Mouse (Mus musculus) kidney, embryonic 16.5 days (tissue): ENCODE results near the gene Epor. TPM values are rescaled to one million over a fixed set of nuclear protein-coding genes. Genes with fewer than 3 reads are reported as not detected.
A peak's percentile ranks its signal among the peaks of the same experiment; 100 is the strongest.

Experiments used
- ATAC-seq: fragments of 200-750 bp; cut with Nextera tagmentation; 2 replicates; pipeline ENCODE4 v1.8.0; 2017; ENCODE audit warnings: moderate TSS enrichment; ENCODE audit not compliant: low FRiP score, low TSS enrichment
- H3K27ac ChIP-seq: fragments of 300-500 bp; sonication (generic); 2 replicates; pipeline ENCODE4 v1.5.1; 2014; ENCODE audit warnings: low read length
- H3K27me3 ChIP-seq: fragments of 300-500 bp; sonication (generic); 2 replicates; pipeline ENCODE4 v1.6.1; 2014; ENCODE audit warnings: low read length, control low read depth, mixed read lengths; ENCODE audit not compliant: insufficient read depth
- H3K36me3 ChIP-seq: fragments of 300-500 bp; sonication (generic); 2 replicates; pipeline ENCODE4 v1.6.1; 2014; ENCODE audit warnings: low read length, control low read depth, mixed read lengths; ENCODE audit not compliant: insufficient read depth
- H3K4me1 ChIP-seq: fragments of 300-500 bp; sonication (generic); 2 replicates; pipeline ENCODE4 v1.6.1; 2014; ENCODE audit warnings: low read length, control low read depth, mixed read lengths; ENCODE audit not compliant: insufficient read depth
- H3K4me2 ChIP-seq: fragments of 300-500 bp; sonication (generic); replicated peaks from 2 replicates; pipeline ENCODE4 v1.6.1; 2014; ENCODE audit warnings: low read depth, low read length
- H3K4me3 ChIP-seq: fragments of 300-500 bp; sonication (generic); 2 replicates; pipeline ENCODE4 v1.5.1; 2014; ENCODE audit warnings: mild to moderate bottlenecking, low read length
- H3K9ac ChIP-seq: fragments of 300-500 bp; sonication (generic); replicated peaks from 2 replicates; pipeline ENCODE4 v1.6.1; 2014; ENCODE audit warnings: low read length
- H3K9me3 ChIP-seq: fragments of 300-500 bp; sonication (generic); 2 replicates; pipeline ENCODE4 v1.6.1; 2016; ENCODE audit warnings: low read length, control low read depth
- WGBS: fragments of 180-500 bp; shearing (Covaris S2); extraction: QIAGEN DNeasy Blood & Tissue Kit; methylation state at CpG from one replicate; pipeline ENCODE4 v1.1.7; 2014; 5-methylcytosine and 5-hydroxymethylcytosine counted together
- polyA plus RNA-seq: library from polyadenylated mRNA; unstranded; fragments of >200 nt; fragmentation: Nextera tagmentation; extraction: Ambion mirVana; gene quantifications from 2 replicates; pipeline ENCODE4 v1.2.1, GENCODE M21; 2015

Gene Epor
- 11.8 and 15.7 TPM in 2 replicates for polyA plus RNA-seq

DNA sequence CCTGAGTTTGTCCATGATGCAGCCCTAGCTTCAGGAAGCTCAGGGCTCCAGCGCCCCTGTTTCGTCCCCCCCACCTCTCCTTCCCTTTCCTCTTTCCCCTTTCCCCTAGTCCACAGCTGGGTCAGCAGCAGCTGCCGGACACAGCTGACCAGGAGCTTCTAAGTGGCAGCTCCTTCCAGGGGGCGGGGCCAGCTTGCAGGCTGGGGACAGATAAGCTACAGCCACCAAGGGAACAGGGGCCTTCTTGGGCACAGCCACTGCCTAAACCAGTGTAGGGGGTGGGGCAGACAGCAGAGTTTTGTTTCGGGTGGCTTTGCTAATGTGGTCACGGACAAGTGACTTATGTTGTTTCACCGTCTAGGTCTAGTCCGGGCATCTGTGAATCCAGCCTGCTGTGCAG, at the start of gene Epor:
Gene Epor (minus strand): TSS at position 90 of the 400 bp plus-strand sequence.
- H3K4me1 ChIP-seq, result peaks cover 43% of the 10 kb centered on the region
- H3K9ac ChIP-seq, result peak within 1 kb of the TSS; percentile 64
- H3K9me3 ChIP-seq, result no peaks in the 10 kb centered on the region
- peak within 1 kb of the TSS; percentile 93 for H3K4me2 ChIP-seq
- 0 out of 2 replicates have a peak, but pooled peaks cover 3% of the 10 kb centered on the region for H3K36me3 ChIP-seq
- 0 out of 2 replicates have a peak within 1 kb of the TSS, but pooled peaks have one; percentile 15 for H3K27ac ChIP-seq
- H3K4me3 ChIP-seq, result peak within 1 kb of the TSS; percentile 56
- peak; percentile 37 for ATAC-seq
- 9% methylated on average over 8 of the region's 8 CpGs for WGBS
- H3K27me3 ChIP-seq, result peaks cover 10% of the 10 kb centered on the region; the same call in 1 of the 2 replicates

DNA sequence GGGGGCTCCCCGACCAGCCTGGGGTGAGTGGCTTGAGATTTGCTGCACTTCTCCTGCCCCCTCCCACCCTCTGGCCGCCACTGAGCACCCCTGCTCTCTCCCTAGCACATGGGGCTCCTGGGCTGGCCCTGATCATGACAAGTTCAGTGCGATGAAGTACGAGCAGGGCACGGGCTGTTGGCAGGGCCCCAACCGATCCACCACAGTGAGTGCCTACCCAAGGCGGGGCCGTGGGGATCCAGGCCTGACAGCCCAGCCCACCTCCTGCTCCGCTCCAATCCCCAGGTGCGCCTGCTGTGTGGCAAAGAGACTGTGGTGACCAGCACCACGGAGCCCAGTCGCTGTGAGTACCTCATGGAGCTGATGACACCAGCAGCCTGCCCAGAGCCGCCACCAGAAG, 49.4 kb upstream of the Epor start:
- Histone ChIP-seq H3K27ac (no peak overlapping the region), H3K9ac (no peak overlapping the region), H3K27me3 (no peaks in the 10 kb centered on the region), H3K36me3 (peaks cover 70% of the 10 kb centered on the region), H3K4me3 (no peak overlapping the region), H3K4me2 (no peak overlapping the region), H3K9me3 (no peaks in the 10 kb centered on the region), H3K4me1 (no peaks in the 10 kb centered on the region)
- WGBS, result 91% methylated on average over 13 of the region's 13 CpGs
- no peak for ATAC-seq

DNA sequence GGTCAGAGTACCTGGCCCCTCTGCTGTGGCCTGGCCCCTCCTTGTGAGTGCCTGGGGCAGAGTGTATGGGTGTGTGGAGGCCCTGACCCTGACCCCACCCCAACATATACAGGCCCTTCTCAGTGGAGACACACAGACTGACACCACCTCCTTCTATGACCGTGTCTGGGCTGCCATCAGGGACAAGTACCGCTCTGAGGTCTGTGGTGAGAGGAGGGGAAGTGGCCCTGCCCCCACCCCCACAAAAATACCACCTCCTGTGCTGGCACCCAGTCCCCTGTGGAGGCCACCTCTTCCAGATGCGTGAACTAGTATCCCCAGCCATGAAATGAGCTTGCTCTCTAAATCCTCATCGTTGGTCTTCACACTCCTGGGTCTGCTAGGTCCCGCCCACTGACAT, 47.7 kb upstream of the Epor start:
- Histone ChIP-seq H3K27me3 (no peaks in the 10 kb centered on the region), H3K4me3 (no peak overlapping the region), H3K9me3 (no peaks in the 10 kb centered on the region), H3K36me3 (peaks cover 82% of the 10 kb centered on the region), H3K4me1 (no peaks in the 10 kb centered on the region), H3K9ac (no peak overlapping the region), H3K4me2 (no peak overlapping the region), H3K27ac (no peak overlapping the region)
- ATAC-seq, result 0 out of 2 replicates have a peak, but pooled peaks have one; percentile 47
- 88% methylated on average over 5 of the region's 5 CpGs for WGBS

DNA sequence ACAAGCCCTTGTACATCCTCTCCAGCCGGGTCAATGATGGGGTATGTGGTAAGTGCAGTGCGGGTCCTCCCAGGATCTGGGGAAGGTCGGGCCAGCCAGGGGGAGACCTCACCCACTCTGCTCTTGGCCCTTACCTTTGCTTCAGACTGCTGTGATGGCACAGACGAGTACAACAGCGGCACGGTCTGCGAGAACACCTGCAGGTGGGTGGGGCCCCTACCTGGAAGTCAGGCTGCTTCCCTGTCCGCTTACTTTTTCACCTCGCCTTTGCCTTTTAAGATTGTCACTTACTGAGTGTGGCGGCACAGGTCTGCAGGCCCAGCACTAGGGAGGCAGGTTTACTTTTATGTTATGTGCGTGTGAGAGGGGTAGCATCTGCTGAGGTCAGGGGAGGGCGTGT, 41.2 kb upstream of the Epor start:
- Histone ChIP-seq H3K4me2 (no peak overlapping the region), H3K4me1 (peaks cover 22% of the 10 kb centered on the region), H3K36me3 (peaks cover 46% of the 10 kb centered on the region), H3K9me3 (no peaks in the 10 kb centered on the region), H3K27ac (no peak overlapping the region), H3K27me3 (no peaks in the 10 kb centered on the region), H3K4me3 (no peak overlapping the region), H3K9ac (no peak overlapping the region)
- ATAC-seq, result no peak
- 92% methylated on average over 12 of the region's 12 CpGs for WGBS

DNA sequence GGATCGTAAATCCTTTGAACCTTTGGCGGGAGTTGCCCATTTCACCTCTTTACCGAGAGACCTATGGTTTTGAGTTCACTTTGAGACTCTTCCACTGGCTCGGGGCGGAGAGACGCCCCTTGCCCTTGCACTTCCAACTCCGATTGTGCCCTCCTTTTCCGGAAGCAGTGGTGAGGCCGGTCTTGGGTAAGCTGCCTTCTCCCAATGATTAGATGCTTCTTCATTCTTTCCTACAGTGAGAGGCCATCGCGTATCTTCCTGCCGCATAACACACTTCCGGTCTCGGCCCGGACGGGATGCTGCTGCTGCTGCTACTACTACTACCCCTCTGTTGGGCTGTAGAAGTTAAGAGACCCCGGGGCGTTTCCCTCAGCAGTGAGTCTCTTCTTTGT, 39.9 kb upstream of the Epor start:
- under 1% methylated on average over 18 of the region's 18 CpGs for WGBS
- peak; percentile 4; the same call in 1 of the 2 replicates for ATAC-seq
- H3K27me3 ChIP-seq, result no peaks in the 10 kb centered on the region

DNA sequence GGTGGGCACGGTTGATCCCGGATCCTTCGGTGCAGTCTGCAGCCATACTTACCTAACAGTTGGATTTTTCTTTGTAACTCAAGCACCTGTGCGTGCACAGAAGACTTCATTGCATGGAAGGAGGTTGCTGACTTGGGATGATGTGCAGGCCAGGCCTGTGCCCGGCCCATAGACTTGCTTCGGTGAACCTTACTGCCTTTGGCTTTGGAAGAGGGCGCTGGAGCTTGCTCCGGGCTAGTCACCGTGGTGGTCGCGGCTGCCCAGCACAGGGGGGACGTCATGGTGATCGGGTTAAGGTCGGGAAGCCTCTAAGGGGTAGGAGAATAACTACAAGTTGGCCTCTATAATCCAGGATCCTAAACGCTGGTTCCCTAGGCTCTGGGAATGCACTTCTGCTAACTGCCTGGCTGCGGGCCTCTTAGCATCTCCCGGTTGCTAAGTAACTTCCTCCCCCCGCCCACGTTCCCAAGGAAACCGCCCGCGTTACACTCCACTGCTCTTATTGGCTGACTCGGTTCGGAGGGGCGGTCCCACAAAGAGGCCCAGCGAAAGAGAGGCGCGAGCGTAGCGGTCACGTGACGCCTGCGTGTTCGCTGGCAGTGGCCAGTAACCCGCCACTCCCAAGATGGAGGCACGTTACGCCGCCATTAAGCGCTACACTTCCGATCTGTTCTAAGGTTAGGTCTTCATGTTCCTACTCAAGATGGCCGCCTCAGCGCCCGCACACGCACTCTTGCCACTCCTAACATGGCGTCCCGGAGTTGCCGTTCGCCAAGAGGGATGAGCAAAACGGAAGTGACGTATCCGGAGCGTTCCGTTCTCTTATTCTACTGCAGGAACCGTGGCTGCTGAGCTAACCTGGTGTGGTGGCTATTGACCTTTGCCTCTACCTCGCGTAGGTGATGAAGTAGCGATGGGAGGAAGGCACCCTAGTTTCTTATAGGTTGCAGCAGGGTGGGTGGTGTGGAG, 39.2 kb upstream of the Epor start, which contains the start of the genes Ccdc151 and Prkcsh:
Gene Ccdc151 (minus strand): TSS at position 441 of the 969 bp plus-strand sequence.
Gene Prkcsh (plus strand): TSS at position 613 of the 969 bp plus-strand sequence.
- Histone ChIP-seq H3K27me3 (no peaks in the 10 kb centered on the region), H3K9ac (peak within 1 kb of the TSS; percentile 64), H3K9me3 (no peaks in the 10 kb centered on the region), H3K4me3 (peak within 1 kb of the TSS; percentile 64), H3K27ac (peak within 1 kb of the TSS; percentile 31), H3K4me1 (peaks cover 22% of the 10 kb centered on the region), H3K36me3 (peaks cover 26% of the 10 kb centered on the region), H3K4me2 (peak within 1 kb of the TSS; percentile 72)
- peak; percentile 99 for ATAC-seq
- WGBS, result 5% methylated on average over 57 of the region's 57 CpGs

More for the DNA sequence above, 39.9 kb upstream of the Epor start:
- Histone ChIP-seq H3K4me3 (peak overlapping the region; percentile 64), H3K27ac (peak overlapping the region; percentile 31), H3K36me3 (peaks cover 33% of the 10 kb centered on the region), H3K4me1 (peaks cover 22% of the 10 kb centered on the region), H3K9me3 (no peaks in the 10 kb centered on the region), H3K4me2 (peak overlapping the region; percentile 72), H3K9ac (peak overlapping the region; percentile 64)

DNA sequence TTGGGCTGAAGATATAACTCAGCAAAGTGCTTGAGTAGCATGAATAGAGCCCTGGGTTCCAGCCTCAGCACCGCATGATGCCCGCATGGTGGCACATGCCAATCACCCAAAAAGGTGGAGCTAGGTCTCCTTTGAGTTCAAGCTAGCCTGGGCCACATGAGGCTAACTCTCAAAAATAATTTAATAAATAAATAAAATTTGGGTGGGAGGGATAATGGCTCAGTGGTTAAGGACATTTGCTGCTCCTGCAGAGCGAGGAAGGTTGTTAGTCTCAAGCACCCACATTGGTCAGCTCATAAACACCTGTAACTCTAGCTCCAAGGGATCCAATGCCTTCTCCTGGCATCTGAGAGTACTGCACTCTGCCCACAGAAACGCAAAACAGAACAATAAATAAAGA, 38.3 kb upstream of the Epor start:
- Histone ChIP-seq H3K4me2 (no peak overlapping the region), H3K36me3 (peaks cover 18% of the 10 kb centered on the region), H3K27me3 (no peaks in the 10 kb centered on the region), H3K27ac (no peak overlapping the region), H3K9ac (no peak overlapping the region), H3K4me3 (no peak overlapping the region), H3K4me1 (peaks cover 22% of the 10 kb centered on the region), H3K9me3 (no peaks in the 10 kb centered on the region)
- WGBS, result 84% methylated on average over 4 of the region's 4 CpGs
- ATAC-seq, result no peak

DNA sequence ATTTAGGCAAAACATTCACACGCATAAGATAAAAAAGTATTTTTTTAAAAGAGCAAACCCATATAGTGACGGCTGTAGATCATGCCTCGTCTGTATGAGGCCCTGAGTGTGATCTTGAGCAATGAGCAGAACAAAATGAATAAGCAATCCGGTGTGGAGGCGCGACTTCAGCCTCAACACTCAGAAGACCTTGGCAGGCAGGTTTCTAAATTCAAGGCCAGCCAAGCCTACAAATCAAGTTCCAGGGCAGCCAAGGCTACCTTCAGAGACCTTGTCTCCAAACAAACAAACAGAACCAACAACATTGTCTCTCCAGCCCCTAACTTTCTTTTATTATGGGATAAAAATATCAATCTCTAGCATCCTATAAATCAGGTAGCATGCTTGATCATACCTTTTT, 37.0 kb upstream of the Epor start:
- Histone ChIP-seq H3K4me1 (peaks cover 22% of the 10 kb centered on the region), H3K4me3 (no peak overlapping the region), H3K27ac (no peak overlapping the region), H3K36me3 (peaks cover 10% of the 10 kb centered on the region; the same call in 1 of the 2 replicates), H3K27me3 (no peaks in the 10 kb centered on the region), H3K9me3 (no peaks in the 10 kb centered on the region), H3K4me2 (no peak overlapping the region), H3K9ac (no peak overlapping the region)
- no peak for ATAC-seq
- 90% methylated on average over 6 of the region's 6 CpGs for WGBS

DNA sequence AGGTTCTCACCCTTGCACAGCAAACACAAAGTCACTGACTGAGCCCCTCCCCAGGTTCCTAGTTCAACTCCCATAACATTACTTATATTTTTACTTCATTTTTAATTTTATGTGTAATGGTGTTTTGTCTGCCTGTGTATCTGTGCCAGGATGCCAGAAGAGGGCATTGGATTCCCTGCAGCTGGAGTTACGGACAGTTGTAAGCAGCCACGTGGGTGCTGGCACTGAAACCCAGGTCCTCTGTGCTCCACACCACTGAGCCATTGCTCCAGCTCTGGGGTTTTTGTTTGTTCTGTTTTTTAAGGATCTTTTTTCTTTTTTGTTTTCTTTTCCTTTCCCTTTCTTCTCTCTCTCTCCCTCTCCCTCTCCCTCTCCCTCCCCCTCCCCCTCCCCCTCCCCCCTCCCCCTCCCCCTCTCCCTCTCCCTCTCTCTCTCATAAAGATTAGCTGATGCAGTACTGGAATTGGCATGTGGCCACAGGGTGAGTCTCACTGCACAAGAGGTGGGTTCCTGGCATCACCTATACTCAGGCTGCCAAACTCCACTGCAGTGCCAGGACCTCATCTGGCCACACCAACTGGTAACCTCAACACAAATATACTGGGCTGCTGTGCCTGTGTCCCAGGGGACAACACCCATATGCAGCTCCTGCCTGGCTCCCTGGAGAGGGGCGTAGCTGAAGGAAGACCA, 33.0 kb upstream of the Epor start:
- no peak overlapping the region for H3K9ac ChIP-seq
- no peaks in the 10 kb centered on the region for H3K36me3 ChIP-seq

More for the DNA sequence above, 33.0 kb upstream of the Epor start:
- no peak for ATAC-seq
- WGBS, result 84% methylated on average over 3 of the region's 3 CpGs
- Histone ChIP-seq H3K4me3 (no peak overlapping the region), H3K4me1 (no peaks in the 10 kb centered on the region), H3K27ac (no peak overlapping the region), H3K9me3 (no peaks in the 10 kb centered on the region), H3K4me2 (no peak overlapping the region), H3K27me3 (peaks cover 6% of the 10 kb centered on the region)
